Mouse (Mus musculus) lung, postnatal 25 days (tissue): Measurements from ENCODE around the gene Cit.

Source experiments
- DNase-seq: peaks from one replicate; pipeline ENCODE4 v3.0.0; 2022; ENCODE audit warnings: low spot score

Cit gene

GRCm38 (mm10) chr5:116046246-116046645, 201.2 kb downstream of the Cit start:
- DNase-seq, result no peak

GRCm38 (mm10) chr5:116048321-116048720, 203.2 kb downstream of the Cit start:
- no peak for DNase-seq

- DNase-seq, result no peak
Observed at GRCm38 (mm10) chr5:116049821-116050220, 204.7 kb downstream of the Cit start.

- DNase-seq, result no peak
Observed at GRCm38 (mm10) chr5:116052171-116052570, 207.1 kb downstream of the Cit start.

GRCm38 (mm10) chr5:116052826-116053225, 207.7 kb downstream of the Cit start:
- DNase-seq, result no peak
